Mouse (Mus musculus) mesoderm, embryonic 11.5 days (tissue): ENCODE measurements around the gene Eml1.

ENCODE experiments used
- DNase-seq: peaks from one replicate; pipeline ENCODE4 v3.0.0-alpha.2; 2012; ENCODE audit warnings: low read depth, low spot score

Gene Eml1

GRCm38 (mm10) chr12:108422495-108422857 is 51.7 kb downstream of the Eml1 start:
- peak; percentile 75 for DNase-seq

DNA sequence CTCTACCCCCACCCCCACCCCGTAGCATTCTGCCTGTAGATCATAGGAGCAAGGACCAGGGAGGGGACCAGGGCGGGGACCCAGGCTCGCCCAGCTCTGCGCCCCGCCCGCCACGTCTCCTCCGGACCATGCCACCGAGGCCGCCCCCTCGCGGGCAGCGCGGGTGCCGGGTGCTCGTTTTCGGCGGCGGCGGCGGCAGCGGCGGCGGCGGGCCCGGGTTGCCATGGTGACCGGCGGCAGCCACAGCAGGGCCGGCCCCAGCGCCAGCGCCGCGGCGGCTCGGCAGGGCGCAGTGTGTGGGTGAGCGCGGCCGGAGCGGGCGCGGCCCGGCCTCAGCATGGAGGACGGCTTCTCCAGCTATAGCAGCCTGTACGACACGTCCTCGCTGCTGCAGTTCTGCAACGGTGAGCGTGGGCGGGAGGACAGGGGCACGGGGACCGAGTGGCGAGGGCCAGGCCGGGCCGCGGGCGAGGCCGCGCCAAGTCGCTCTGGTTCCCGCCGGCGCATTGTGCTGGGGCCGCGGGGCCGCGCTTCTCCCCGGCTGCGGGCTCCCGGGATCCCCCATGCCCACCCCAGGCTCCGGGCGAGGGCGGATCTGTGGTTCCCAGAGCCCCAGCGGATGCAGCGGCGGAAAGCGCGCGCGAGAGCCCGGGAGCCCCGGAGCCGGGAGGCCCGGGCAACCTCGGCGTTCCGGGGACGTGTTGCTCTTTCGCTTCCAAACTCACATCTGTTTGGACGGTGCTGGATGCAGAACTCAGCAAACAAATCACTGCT is 52.3 kb downstream of the Eml1 start:
- peak; percentile 77 for DNase-seq

GRCm38 (mm10) chr12:108430964-108431363 is 60.2 kb downstream of the Eml1 start:
- DNase-seq: no peak

- peak; percentile 27 for DNase-seq
These were observed 61.0 kb downstream of the Eml1 start for GRCm38 (mm10) chr12:108431714-108432113.

DNA sequence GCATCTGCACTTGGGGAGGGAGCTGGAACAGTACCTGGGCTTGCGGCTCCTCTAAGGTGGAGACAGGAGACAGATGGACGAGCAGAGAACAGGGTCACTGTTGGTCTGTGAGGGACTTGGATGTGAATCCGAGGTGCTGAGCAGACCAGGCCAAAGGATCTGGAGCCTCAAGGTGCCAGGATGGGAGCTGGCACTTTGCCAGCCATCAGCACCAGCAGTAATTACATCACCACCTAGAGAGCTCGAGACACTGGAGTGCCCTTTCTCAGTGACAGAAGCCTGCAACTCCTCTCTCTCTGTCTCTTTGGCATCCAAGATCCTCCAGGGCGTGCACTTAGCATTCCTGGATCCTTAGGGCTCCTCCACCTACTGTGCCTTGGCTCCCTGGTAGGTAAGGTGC is 61.8 kb downstream of the Eml1 start:
- no peak for DNase-seq

DNA sequence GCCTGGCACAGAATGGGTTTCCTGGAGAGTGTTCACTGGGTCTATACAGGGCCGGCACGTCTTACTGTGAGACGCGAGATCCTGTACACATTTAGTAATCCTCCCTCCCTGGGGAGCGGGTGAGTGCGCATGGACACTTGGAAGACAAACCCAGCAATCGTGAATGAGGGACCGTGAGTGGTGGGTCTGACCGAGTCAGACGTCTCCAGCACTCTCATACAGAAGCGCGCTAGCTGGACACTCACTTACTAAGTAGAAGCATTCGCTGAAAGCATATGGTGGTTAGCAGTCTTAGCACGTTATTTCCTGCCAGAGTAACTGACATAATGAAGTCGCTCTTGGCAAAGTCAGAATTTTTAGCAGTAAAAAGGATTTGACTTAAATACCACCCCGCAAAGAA is 62.3 kb downstream of the Eml1 start:
- DNase-seq: no peak

- no peak for DNase-seq
These were observed 62.7 kb downstream of the Eml1 start for GRCm38 (mm10) chr12:108433498-108433897.

GRCm38 (mm10) chr12:108435444-108436015 is 64.8 kb downstream of the Eml1 start:
- DNase-seq: no peak

DNA sequence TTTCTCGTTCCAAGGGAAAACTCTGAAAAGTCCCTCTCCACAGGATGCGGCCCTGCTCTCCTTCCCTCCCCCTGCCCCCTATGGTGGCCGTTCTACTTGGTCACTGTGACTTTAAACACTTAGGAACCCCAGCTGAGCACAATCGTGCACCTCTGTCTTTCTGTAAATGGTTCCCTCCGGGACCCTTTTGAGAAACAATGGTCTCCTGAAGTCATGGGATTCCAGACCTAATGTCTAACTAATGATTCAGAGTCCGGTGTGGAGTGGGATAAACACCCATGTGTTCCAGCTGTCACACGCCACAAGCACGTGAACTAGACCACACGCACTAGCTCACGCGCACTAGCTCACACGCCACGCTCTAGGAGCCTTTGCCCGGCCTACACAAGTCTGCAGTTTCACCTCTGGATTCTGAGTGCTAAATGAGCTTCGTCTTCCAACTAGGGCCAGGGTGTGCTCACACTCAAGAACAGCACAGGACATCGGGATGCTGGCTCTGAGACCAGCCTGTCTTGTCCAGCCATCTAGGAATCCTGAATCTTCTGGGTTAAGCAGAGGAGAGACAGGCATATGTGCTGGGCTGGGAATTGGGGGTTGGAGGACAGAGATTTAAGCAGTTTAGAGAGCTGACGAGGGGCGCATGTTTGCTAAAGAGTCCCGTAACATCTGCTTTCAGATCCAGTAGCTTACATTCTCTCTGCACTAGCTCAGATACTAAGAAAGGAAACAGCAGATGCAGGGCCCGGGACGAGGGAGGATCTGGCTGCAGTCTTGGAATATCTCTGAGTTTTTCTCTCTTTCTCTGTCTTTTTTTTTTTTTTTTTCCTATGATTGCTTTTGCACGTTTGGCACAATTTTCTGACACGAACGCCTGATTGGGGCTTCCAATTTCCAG is 65.5 kb downstream of the Eml1 start:
- DNase-seq: no peak

GRCm38 (mm10) chr12:108437446-108437845 is 66.7 kb downstream of the Eml1 start:
- DNase-seq: no peak

DNA sequence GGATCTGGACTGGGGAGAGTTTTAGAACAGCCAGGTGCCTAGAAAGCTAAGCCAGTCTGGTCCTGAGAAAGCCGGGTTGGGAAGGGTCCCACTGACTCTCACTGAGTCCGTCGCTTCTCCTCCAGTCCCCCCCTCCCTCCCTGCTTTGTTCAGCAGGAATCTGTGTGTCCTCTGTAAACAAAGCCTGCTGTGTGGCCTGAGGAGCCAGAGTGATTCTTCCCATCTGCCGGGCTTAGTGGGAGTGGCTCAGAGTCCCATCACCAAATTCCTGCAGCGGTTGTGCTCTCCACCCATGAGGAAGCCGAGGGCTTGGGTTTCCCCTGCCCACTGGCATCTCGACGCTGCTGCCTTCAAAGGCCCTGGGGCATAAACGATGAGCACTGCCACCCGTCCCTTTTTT is 72.5 kb downstream of the Eml1 start:
- peak; percentile 89 for DNase-seq

DNA sequence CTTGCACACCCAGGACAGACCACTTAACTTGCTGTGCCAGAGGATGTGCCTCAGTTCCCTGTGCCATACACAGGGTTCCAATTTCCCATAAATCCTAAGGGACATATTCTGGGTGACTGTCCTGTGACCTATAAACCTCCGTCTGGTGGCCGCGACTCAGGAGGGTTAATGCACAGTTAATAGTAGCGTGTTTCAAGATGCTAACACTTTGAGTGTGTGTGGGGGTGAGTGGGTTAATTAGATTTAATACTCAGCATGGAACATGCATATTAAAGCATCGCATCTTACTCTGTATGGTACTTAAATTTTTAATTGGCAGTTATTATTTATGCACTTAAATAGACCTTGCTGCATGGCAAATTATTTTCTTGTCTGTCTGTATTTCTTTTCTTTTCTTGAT is 73.0 kb downstream of the Eml1 start:
- no peak for DNase-seq

DNA sequence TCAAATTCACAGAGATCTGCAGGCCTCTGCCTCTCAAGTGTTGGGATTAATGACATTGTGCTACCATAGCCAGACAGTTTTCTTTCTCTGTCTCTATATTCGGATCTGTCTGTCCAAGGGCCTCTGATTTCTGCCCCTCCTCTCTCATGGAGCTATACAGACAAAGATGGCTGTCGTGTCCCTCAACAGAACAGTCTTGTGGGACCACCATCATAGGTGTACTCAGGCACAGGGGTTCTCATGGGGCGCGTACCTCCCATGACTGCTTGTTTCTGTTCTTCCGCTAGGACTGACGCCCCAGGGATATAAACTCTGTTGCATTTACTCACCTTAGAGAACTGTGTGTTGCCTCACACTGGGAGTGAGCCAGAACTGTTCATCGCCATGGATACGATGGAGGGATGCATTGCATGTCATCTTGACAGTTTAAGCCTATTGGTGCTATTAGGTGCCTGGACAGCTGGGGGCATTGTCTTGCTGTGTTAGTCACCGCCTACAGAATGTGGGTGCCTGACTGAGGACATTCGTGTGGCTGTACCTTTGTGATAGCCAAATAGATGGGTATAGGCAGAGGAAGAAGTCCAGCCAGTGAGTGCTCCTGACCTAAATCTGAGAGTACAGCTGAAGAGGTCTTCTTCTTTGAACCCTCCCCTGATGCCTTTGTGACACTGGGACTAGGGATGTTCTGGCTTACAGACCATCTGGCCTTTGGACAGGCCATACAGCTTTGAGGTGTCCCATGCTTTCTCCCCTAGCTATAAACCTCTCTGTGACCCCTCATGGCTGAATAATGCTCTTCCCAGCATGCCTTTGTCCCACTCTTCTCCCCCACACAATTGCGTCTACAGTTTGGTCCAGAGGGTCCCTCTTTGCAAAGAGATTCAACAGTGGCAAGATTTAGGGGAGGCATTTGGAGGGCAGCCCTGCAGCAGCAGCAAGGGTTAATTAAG is 73.7 kb downstream of the Eml1 start:
- peak; percentile 74 for DNase-seq

- DNase-seq: no peak
These were observed 76.0 kb downstream of the Eml1 start for GRCm38 (mm10) chr12:108446721-108447120.

- DNase-seq: no peak
These were observed 77.6 kb downstream of the Eml1 start for GRCm38 (mm10) chr12:108448396-108448795.

DNA sequence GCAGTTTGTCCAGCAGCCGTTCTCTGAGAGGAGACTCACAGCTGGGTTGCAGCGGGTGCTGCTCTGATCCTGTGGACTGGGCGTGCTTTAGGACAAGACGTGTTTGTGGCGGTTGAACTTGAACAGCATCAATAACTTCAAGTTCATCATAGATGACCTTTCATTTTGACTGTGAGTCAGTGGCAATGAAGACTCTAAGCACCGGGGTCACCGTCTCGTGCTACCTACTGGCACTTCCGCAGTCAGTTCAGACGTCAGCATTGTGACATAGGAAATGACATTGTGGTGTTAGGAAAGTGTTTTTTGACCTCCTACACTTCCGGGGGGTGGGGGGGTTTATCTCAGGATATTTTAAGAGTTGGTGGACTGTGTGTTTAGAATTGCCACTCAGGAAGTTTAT is 79.2 kb downstream of the Eml1 start:
- DNase-seq: no peak

DNA sequence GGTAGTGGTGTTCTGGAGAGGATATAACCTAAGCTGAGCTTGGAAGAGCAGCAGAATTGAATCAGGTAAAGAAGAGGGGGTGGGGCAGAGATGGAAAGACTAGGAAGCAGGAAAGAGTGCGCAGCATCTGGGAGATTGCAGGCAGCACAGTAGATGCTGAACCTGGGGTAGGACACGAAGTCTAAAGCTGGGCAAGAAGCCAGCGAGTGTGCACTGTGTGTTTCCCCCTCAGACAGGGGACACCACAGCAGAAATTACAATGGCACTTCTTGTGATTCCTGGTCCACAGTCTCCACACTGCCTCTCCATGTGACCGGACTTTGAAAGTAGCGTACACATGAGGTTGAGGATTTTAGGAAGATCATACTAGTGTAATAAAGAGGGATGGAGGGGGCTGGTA is 79.8 kb downstream of the Eml1 start:
- DNase-seq: no peak

DNA sequence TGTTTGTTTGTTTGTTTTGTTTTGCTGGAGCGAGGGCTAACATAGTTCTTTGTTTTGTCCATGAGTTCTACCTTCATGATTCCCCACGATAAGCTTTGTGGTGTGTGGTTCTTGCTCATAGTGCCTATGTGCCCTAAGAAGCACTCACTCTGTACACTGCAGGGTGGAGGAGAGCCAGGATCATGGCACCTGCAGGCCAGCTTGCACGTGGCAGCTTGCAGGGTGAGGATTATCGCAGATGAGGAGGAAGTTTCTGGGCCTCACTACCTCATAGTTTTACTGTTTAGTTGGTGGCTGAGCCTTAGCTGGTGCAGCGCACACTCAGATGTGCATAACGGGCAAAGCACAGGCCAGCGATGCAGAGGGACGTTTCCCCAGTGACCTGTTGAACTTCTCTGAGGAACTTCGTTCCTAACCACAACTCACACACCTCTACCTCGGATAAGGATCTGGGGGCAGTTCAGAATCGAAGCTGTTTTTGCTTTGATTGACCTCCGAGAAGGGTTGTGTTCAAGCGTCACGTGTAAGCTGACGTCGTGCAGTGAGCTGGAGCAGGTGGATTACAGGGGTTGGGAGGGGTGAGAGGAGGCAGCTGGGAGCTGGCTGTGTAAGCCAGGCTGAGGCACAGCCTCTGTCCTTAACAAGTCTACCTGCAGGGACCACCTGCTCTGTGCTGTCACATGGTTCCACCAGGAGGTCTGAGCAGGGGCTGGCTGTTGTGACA is 81.6 kb downstream of the Eml1 start:
- no peak for DNase-seq

GRCm38 (mm10) chr12:108453561-108454044 is 82.8 kb downstream of the Eml1 start:
- no peak for DNase-seq

DNA sequence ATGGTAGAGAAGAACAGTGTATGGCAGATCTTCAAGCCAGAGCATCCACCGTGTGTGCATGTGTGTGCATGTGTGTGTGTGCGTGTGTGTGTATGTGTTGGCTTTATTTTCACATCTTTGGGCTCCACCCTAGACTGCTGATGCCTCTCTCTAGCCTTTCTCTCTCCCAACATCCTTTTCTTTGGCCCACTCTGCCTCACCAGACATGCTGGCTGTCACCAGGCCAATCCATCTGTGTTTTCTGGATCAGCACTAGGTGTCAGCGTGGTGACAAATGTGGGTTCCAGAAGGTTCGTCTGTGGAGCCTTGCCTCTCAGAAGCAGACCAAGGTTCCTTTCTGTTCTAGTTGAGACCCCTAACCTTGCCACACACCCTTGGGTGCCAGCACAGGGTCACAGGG is 84.2 kb downstream of the Eml1 start:
- DNase-seq: no peak

GRCm38 (mm10) chr12:108472898-108473297 is 102.1 kb downstream of the Eml1 start:
- no peak for DNase-seq
